Mouse (Mus musculus) ovary, adult 2 months (tissue): ENCODE data around the gene Foxj3. TPM values are rescaled to one million over a fixed set of nuclear protein-coding genes. Genes with fewer than 3 reads are reported as not detected.

Experiments used
- polyA plus RNA-seq: library from polyadenylated mRNA; depleted of rRNA; stranded (reverse); fragments of >200 nt; gene quantifications from 2 replicates; pipeline ENCODE4 v1.2.3, GENCODE M21; 2012; rRNA removed

Foxj3 gene
- 17.8 and 27.6 TPM in 2 replicates for polyA plus RNA-seq

GRCm38 (mm10) chr4:119536615-119537014 lies at the start of gene Foxj3:
Gene Foxj3, plus strand, starts transcription at chr4:119537004.

GRCm38 (mm10) chr4:119492291-119492932 lies 44.4 kb upstream of the Foxj3 start, which contains the start of gene Rimkla:
Gene Rimkla, minus strand, starts transcription at chr4:119492628.

GRCm38 (mm10) chr4:119539031-119539824 lies 2.4 kb downstream of the Foxj3 start, which contains the start of gene Frg2f1:
Gene Frg2f1, minus strand, starts transcription at chr4:119539529.

GRCm38 (mm10) chr4:119637176-119637845 lies 100.5 kb downstream of the Foxj3 start, which contains the start of gene Guca2a:
Gene Guca2a, plus strand, starts transcription at chr4:119637704.

GRCm38 (mm10) chr4:119658731-119659130 lies 121.9 kb downstream of the Foxj3 start, which contains the start of gene Guca2b:
Gene Guca2b, minus strand, starts transcription at chr4:119658954.

Other genes with a start within 250 kb of the Foxj3 start
- 455 and 561 TPM in 2 replicates for gene Ybx1, start 242.4 kb upstream of the Foxj3 start, polyA plus RNA-seq
- 3.3 and 7.1 TPM in 2 replicates for gene Ppih, start 216.5 kb upstream of the Foxj3 start, polyA plus RNA-seq
- 3.0 and 3.4 TPM in 2 replicates for gene Ccdc30, start 121.5 kb upstream of the Foxj3 start, polyA plus RNA-seq
- gene Ppcs, start 114.6 kb upstream of the Foxj3 start, polyA plus RNA-seq, result 22.3 and 22.9 TPM in 2 replicates
- gene Zmynd12, start 114.2 kb upstream of the Foxj3 start, polyA plus RNA-seq, result 7.7 and 10.0 TPM in 2 replicates
- gene Rimkla, start 44.4 kb upstream of the Foxj3 start, polyA plus RNA-seq, result 2.4 and 2.7 TPM in 2 replicates
- 11.3 and 23.5 TPM in 2 replicates for gene Frg2f1, start 2.5 kb downstream of the Foxj3 start, polyA plus RNA-seq
- gene Guca2a, start 100.7 kb downstream of the Foxj3 start, polyA plus RNA-seq, result not detected in 2 replicates
- gene Guca2b, start 122.0 kb downstream of the Foxj3 start, polyA plus RNA-seq, result 5.0 and 7.3 TPM in 2 replicates
- gene Hivep3, start 196.8 kb downstream of the Foxj3 start, polyA plus RNA-seq, result 10.1 and 12.6 TPM in 2 replicates